Mouse (Mus musculus): ENCODE data around the gene Tbc1d8. TPM values are rescaled to one million over a fixed set of nuclear protein-coding genes. Genes with fewer than 3 reads are reported as not detected.
A peak's percentile ranks its signal among the peaks of the same experiment; 100 is the strongest.

Gene Tbc1d8
- polyA plus RNA-seq, 1 experiment from 2014 or later, result 7.3 TPM

- peak overlapping the region; percentile 22; the same call in 1 of the 2 replicates for H3K27ac ChIP-seq
- H3K9ac ChIP-seq (ENCODE audit: low read depth, low read length), result no peak overlapping the region
- no peak overlapping the region for H3K4me3 ChIP-seq (replicated peaks; ENCODE audit: low read depth, low read length)
- H3K27me3 ChIP-seq (ENCODE audit: insufficient read depth, low read length), result no peaks in the 10 kb centered on the region
- no peak for TF ChIP-seq CTCF (IDR thresholded peaks at IDR 0.05; ENCODE audit: low read depth)
- H3K9me3 ChIP-seq (replicated peaks; ENCODE audit: low read length), result no peaks in the 10 kb centered on the region
- DNase-seq (ENCODE audit: low spot score) (no peak), ATAC-seq (replicated peaks; ENCODE audit: low FRiP score, low read depth) (0 out of 2 replicates have a peak, but pooled peaks have one; percentile 14)
- no peak overlapping the region for H3K4me2 ChIP-seq (ENCODE audit: low read length)
- 0 out of 2 replicates have a peak, but pooled peaks cover 2% of the 10 kb centered on the region for H3K36me3 ChIP-seq (ENCODE audit: insufficient read depth, low read length)
- WGBS, result 58% methylated on average over 5 of the region's 5 CpGs
- H3K4me1 ChIP-seq (replicated peaks; ENCODE audit: insufficient read depth, low read length), result no peaks in the 10 kb centered on the region; the same call in 1 of the 2 replicates
Observed at GRCm38 (mm10) chr1:39379021-39379420, 99.5 kb downstream of the Tbc1d8 start.

- H3K36me3 ChIP-seq (ENCODE audit: insufficient read depth, low read length), result peaks cover 7% of the 10 kb centered on the region; the same call in 1 of the 2 replicates
- DNase-seq (ENCODE audit: low spot score) (no peak), ATAC-seq (replicated peaks; ENCODE audit: low FRiP score, low read depth) (no peak; the same call in 1 of the 2 replicates)
- H3K27me3 ChIP-seq (ENCODE audit: insufficient read depth, low read length), result no peaks in the 10 kb centered on the region
- H3K27ac ChIP-seq, result no peak overlapping the region
- H3K4me3 ChIP-seq (replicated peaks; ENCODE audit: low read depth, low read length), result no peak overlapping the region
- no peaks in the 10 kb centered on the region; the same call in 1 of the 2 replicates for H3K4me1 ChIP-seq (replicated peaks; ENCODE audit: insufficient read depth, low read length)
- no peaks in the 10 kb centered on the region for H3K9me3 ChIP-seq (replicated peaks; ENCODE audit: low read length)
- H3K4me2 ChIP-seq (ENCODE audit: low read length), result no peak overlapping the region
- no peak overlapping the region for H3K9ac ChIP-seq (ENCODE audit: low read depth, low read length)
- 47% methylated on average over 1 of the region's 1 CpGs for WGBS
- TF ChIP-seq CTCF (IDR thresholded peaks at IDR 0.05; ENCODE audit: low read depth), result no peak
Observed at GRCm38 (mm10) chr1:39378540-39378939, 100.0 kb downstream of the Tbc1d8 start.

GRCm38 (mm10) chr1:39376726-39377240 lies 101.8 kb downstream of the Tbc1d8 start:
- 98% methylated on average over 9 of the region's 9 CpGs for WGBS
- DNase-seq (ENCODE audit: low spot score), result no peak

GRCm38 (mm10) chr1:39376121-39376520 lies 102.4 kb downstream of the Tbc1d8 start:
- no peak overlapping the region for H3K4me3 ChIP-seq (replicated peaks; ENCODE audit: low read depth, low read length)
- peaks cover 30% of the 10 kb centered on the region for H3K36me3 ChIP-seq (ENCODE audit: insufficient read depth, low read length)
- 78% methylated on average over 7 of the region's 7 CpGs for WGBS
- no peak overlapping the region for H3K9ac ChIP-seq (ENCODE audit: low read depth, low read length)
- no peaks in the 10 kb centered on the region for H3K9me3 ChIP-seq (replicated peaks; ENCODE audit: low read length)
- no peak overlapping the region for H3K4me2 ChIP-seq (ENCODE audit: low read length)
- no peak for ATAC-seq (replicated peaks; ENCODE audit: low FRiP score, low read depth)
- no peak for DNase-seq (ENCODE audit: low spot score)
- H3K4me1 ChIP-seq (replicated peaks; ENCODE audit: insufficient read depth, low read length), result no peaks in the 10 kb centered on the region; the same call in 1 of the 2 replicates
- no peaks in the 10 kb centered on the region for H3K27me3 ChIP-seq (ENCODE audit: insufficient read depth, low read length)
- no peak for TF ChIP-seq CTCF (IDR thresholded peaks at IDR 0.05; ENCODE audit: low read depth)
- no peak overlapping the region for H3K27ac ChIP-seq

More at GRCm38 (mm10) chr1:39376726-39377240, 101.8 kb downstream of the Tbc1d8 start:
- 0 out of 2 replicates have a peak, but pooled peaks have one; percentile 27 for ATAC-seq (replicated peaks; ENCODE audit: low FRiP score, low read depth)
- Histone ChIP-seq H3K9me3 (replicated peaks; ENCODE audit: low read length) (no peaks in the 10 kb centered on the region), H3K4me2 (ENCODE audit: low read length) (no peak overlapping the region), H3K36me3 (ENCODE audit: insufficient read depth, low read length) (peaks cover 23% of the 10 kb centered on the region; the same call in 1 of the 2 replicates), H3K27ac (no peak overlapping the region), H3K4me3 (replicated peaks; ENCODE audit: low read depth, low read length) (no peak overlapping the region), H3K4me1 (replicated peaks; ENCODE audit: insufficient read depth, low read length) (no peaks in the 10 kb centered on the region; the same call in 1 of the 2 replicates), H3K9ac (ENCODE audit: low read depth, low read length) (no peak overlapping the region), H3K27me3 (ENCODE audit: insufficient read depth, low read length) (no peaks in the 10 kb centered on the region)
- no peak for TF ChIP-seq CTCF (IDR thresholded peaks at IDR 0.05; ENCODE audit: low read depth)

- no peak overlapping the region for H3K4me3 ChIP-seq (replicated peaks; ENCODE audit: low read depth, low read length)
- WGBS, result 86% methylated on average over 5 of the region's 5 CpGs
- peaks cover 2% of the 10 kb centered on the region; the same call in 1 of the 2 replicates for H3K4me1 ChIP-seq (replicated peaks; ENCODE audit: insufficient read depth, low read length)
- H3K36me3 ChIP-seq (ENCODE audit: insufficient read depth, low read length), result peaks cover 43% of the 10 kb centered on the region
- no peaks in the 10 kb centered on the region for H3K9me3 ChIP-seq (replicated peaks; ENCODE audit: low read length)
- H3K9ac ChIP-seq (ENCODE audit: low read depth, low read length), result no peak overlapping the region
- ATAC-seq (replicated peaks; ENCODE audit: low FRiP score, low read depth), result no peak
- no peak overlapping the region for H3K27ac ChIP-seq
- DNase-seq (ENCODE audit: low spot score), result no peak
- no peaks in the 10 kb centered on the region for H3K27me3 ChIP-seq (ENCODE audit: insufficient read depth, low read length)
- no peak overlapping the region for H3K4me2 ChIP-seq (ENCODE audit: low read length)
- TF ChIP-seq CTCF (IDR thresholded peaks at IDR 0.05; ENCODE audit: low read depth), result no peak
Observed at GRCm38 (mm10) chr1:39374231-39374809, 104.2 kb downstream of the Tbc1d8 start.

- Histone ChIP-seq H3K27ac (no peak overlapping the region), H3K4me2 (ENCODE audit: low read length) (no peak overlapping the region), H3K27me3 (ENCODE audit: insufficient read depth, low read length) (no peaks in the 10 kb centered on the region), H3K36me3 (ENCODE audit: insufficient read depth, low read length) (peaks cover 43% of the 10 kb centered on the region), H3K9me3 (replicated peaks; ENCODE audit: low read length) (no peaks in the 10 kb centered on the region), H3K4me3 (replicated peaks; ENCODE audit: low read depth, low read length) (no peak overlapping the region), H3K4me1 (replicated peaks; ENCODE audit: insufficient read depth, low read length) (0 out of 2 replicates have a peak, but pooled peaks cover 6% of the 10 kb centered on the region), H3K9ac (ENCODE audit: low read depth, low read length) (no peak overlapping the region)
- TF ChIP-seq CTCF (IDR thresholded peaks at IDR 0.05; ENCODE audit: low read depth), result no peak
- WGBS, result 55% methylated on average over 4 of the region's 4 CpGs
- ATAC-seq (replicated peaks; ENCODE audit: low FRiP score, low read depth) (no peak), DNase-seq (ENCODE audit: low spot score) (no peak)
Observed at GRCm38 (mm10) chr1:39373378-39373777, 105.2 kb downstream of the Tbc1d8 start.
